Mouse (Mus musculus): ENCODE measurements around the gene Ccr1. TPM values are rescaled to one million over a fixed set of nuclear protein-coding genes. Genes with fewer than 3 reads are reported as not detected.
"Not testable (repeated sequence)": the region's sequence is repeated elsewhere in the genome, so short reads cannot be mapped to it uniquely, and the experiment has no call there.

Ccr1 gene
- polyA plus RNA-seq, 1 experiment from 2014 or later = 1.2 TPM

GRCm38 (mm10) chr9:123981909-123982308 lies 13.4 kb upstream of the Ccr1 start:
- Histone ChIP-seq H3K9me3 (no peaks in the 10 kb centered on the region), H3K27me3 (no peaks in the 10 kb centered on the region), H3K36me3 (no peaks in the 10 kb centered on the region), H3K4me3 (no peak overlapping the region), H3K4me2 (no peak overlapping the region), H3K4me1 (replicated peaks) (no peaks in the 10 kb centered on the region), H3K27ac (replicated peaks) (no peak overlapping the region), H3K9ac (no peak overlapping the region)
- WGBS = 79% methylated on average over 4 of the region's 4 CpGs
- no peak for ATAC-seq (ENCODE audit: low FRiP score, low read depth)

- no CpG with 5 or more reads among the region's 3 CpGs for WGBS
- not testable (repeated sequence) for ATAC-seq (ENCODE audit: low FRiP score, low read depth)
Measured at GRCm38 (mm10) chr9:123980858-123981475, 12.5 kb upstream of the Ccr1 start.

GRCm38 (mm10) chr9:123978308-123978707 lies 9.8 kb upstream of the Ccr1 start, which contains the start of gene Ccr1l1:
Gene Ccr1l1 (minus strand): TSS chr9:123978408.
- Histone ChIP-seq H3K27ac (replicated peaks) (no peak within 1 kb of the TSS), H3K4me2 (no peak within 1 kb of the TSS), H3K4me3 (no peak within 1 kb of the TSS), H3K9ac (no peak within 1 kb of the TSS), H3K4me1 (replicated peaks) (no peaks in the 10 kb centered on the region), H3K36me3 (no peaks in the 10 kb centered on the region), H3K27me3 (no peaks in the 10 kb centered on the region), H3K9me3 (no peaks in the 10 kb centered on the region)
- no peak for ATAC-seq (ENCODE audit: low FRiP score, low read depth)
- 67% methylated on average over 1 of the region's 1 CpGs for WGBS

More at GRCm38 (mm10) chr9:123980858-123981475, 12.5 kb upstream of the Ccr1 start:
- not testable (repeated sequence) for H3K9ac ChIP-seq; H3K9me3 ChIP-seq; H3K36me3 ChIP-seq; H3K27me3 ChIP-seq; H3K4me1 ChIP-seq (replicated peaks); H3K4me3 ChIP-seq; H3K27ac ChIP-seq (replicated peaks); H3K4me2 ChIP-seq

DNA sequence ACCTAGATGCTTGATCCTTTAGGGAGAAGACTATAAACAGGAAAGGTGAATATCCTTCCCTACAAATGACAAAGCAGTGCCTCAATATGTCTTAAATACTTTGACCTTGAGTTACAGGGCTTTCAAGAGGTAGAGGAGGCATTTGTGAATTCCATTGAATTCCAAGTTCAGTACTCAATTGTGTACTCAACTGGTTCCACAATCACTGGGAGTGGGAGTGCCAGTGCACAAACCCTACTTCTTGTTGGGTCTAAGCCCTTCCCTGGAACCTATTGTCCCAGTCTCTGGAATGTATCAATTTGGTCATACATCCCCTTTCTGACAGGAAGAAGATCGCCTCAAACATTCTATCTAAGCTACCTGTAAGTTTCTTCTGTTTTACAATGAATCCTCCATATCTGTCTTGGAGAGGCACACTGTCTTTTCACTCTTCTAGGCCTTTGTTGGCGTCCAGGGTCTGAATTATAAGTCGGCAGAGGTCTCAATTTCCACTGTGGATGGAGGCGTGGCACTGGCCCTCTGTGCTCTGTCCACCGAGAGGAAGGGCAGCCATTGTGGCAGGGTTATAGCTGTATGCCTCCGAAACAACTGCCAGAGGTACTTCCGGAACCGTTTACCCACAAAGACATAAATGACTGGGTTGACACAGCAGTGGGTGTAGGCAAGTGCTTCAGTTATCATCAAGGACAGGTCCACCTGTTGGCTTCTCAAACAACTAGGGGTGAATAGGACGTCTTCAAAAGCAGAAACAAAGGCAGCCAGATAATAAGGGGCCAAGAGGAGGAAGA lies 8.6 kb upstream of the Ccr1 start:
- H3K27me3 ChIP-seq = no peaks in the 10 kb centered on the region
- H3K4me3 ChIP-seq = no peak overlapping the region
- H3K27ac ChIP-seq (replicated peaks) = no peak overlapping the region
- 86% methylated on average over 9 of the region's 9 CpGs for WGBS
- H3K4me2 ChIP-seq = no peak overlapping the region
- H3K4me1 ChIP-seq (replicated peaks) = no peaks in the 10 kb centered on the region
- H3K9ac ChIP-seq = no peak overlapping the region
- no peak for ATAC-seq (ENCODE audit: low FRiP score, low read depth)
- H3K9me3 ChIP-seq = no peaks in the 10 kb centered on the region
- no peaks in the 10 kb centered on the region for H3K36me3 ChIP-seq

DNA sequence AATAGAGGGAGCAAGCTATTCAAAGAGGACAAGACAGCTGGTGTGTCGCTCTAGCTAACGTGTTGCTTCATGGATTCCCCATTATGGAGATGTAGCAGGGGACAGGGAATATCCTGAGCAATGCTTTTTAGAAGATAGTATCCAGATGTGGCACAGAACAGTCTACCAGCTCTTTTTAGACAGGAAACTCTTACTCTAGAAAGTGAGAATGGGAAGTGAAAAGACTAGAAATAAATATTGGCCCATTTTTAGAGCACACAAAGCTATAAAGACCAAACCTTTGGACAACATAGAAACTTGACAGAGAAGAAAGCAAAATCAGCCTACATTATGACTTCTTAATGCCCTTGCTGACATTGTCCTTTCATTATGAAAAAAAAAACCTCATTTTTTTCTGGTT lies 7.1 kb upstream of the Ccr1 start:
- ATAC-seq (ENCODE audit: low FRiP score, low read depth) = no peak
- H3K4me3 ChIP-seq = no peak overlapping the region
- no peaks in the 10 kb centered on the region for H3K4me1 ChIP-seq (replicated peaks)
- 78% methylated on average over 2 of the region's 2 CpGs for WGBS
- H3K4me2 ChIP-seq = no peak overlapping the region
- H3K36me3 ChIP-seq = no peaks in the 10 kb centered on the region
- no peak overlapping the region for H3K9ac ChIP-seq
- no peaks in the 10 kb centered on the region for H3K9me3 ChIP-seq
- no peaks in the 10 kb centered on the region for H3K27me3 ChIP-seq
- H3K27ac ChIP-seq (replicated peaks) = no peak overlapping the region

- not testable (repeated sequence) for H3K4me3 ChIP-seq; H3K9ac ChIP-seq; H3K27ac ChIP-seq (replicated peaks); H3K36me3 ChIP-seq; ATAC-seq (ENCODE audit: low FRiP score, low read depth); H3K4me1 ChIP-seq (replicated peaks); H3K9me3 ChIP-seq; H3K4me2 ChIP-seq; H3K27me3 ChIP-seq
- 89% methylated on average over 1 of the region's 4 CpGs for WGBS
Measured at GRCm38 (mm10) chr9:123966858-123967495, 1.5 kb downstream of the Ccr1 start.

- H3K4me3 ChIP-seq = no peak overlapping the region
Measured at GRCm38 (mm10) chr9:123964776-123965175, 3.7 kb downstream of the Ccr1 start.

GRCm38 (mm10) chr9:123960161-123960560 lies 8.3 kb downstream of the Ccr1 start:
- no peaks in the 10 kb centered on the region for H3K9me3 ChIP-seq
- no peaks in the 10 kb centered on the region for H3K36me3 ChIP-seq
- WGBS = 90% methylated on average over 1 of the region's 1 CpGs
- H3K4me2 ChIP-seq = no peak overlapping the region
- H3K27me3 ChIP-seq = no peaks in the 10 kb centered on the region
- no peak for ATAC-seq (ENCODE audit: low FRiP score, low read depth)
- no peak overlapping the region for H3K4me3 ChIP-seq
- H3K27ac ChIP-seq (replicated peaks) = no peak overlapping the region
- H3K4me1 ChIP-seq (replicated peaks) = no peaks in the 10 kb centered on the region
- H3K9ac ChIP-seq = no peak overlapping the region

More at GRCm38 (mm10) chr9:123964776-123965175, 3.7 kb downstream of the Ccr1 start:
- H3K27me3 ChIP-seq = no peaks in the 10 kb centered on the region
- no peak overlapping the region for H3K9ac ChIP-seq
- no peak for ATAC-seq (ENCODE audit: low FRiP score, low read depth)
- WGBS = 87% methylated on average over 3 of the region's 3 CpGs
- H3K4me2 ChIP-seq = no peak overlapping the region
- no peaks in the 10 kb centered on the region for H3K9me3 ChIP-seq
- H3K27ac ChIP-seq (replicated peaks) = no peak overlapping the region
- no peaks in the 10 kb centered on the region for H3K36me3 ChIP-seq
- H3K4me1 ChIP-seq (replicated peaks) = no peaks in the 10 kb centered on the region

DNA sequence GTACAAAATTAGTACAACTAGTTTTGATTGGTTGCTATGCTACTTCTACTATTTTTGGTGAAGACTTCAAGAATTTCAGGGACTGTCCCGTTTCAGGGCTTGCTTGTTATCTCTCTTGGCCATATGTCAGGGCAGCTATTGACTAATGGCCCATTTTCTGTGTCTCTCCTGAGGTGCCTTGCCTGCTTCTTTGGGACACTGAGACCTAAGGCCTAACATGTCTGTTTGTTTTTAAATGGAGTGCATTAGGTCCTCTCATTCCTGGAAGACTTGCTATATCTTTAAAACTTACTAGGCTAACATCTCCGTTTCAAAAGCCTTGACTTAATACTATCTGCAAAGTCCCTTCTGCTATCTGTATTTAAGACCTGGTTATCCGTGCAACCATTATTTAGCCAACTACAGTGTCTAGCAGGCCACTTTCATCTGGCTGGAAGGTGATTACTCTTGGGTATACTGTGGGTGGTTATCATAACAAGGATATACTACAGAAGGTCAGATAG lies 10.5 kb downstream of the Ccr1 start:
- Histone ChIP-seq H3K4me3 (no peak overlapping the region), H3K4me1 (replicated peaks) (no peaks in the 10 kb centered on the region), H3K9ac (no peak overlapping the region), H3K9me3 (no peaks in the 10 kb centered on the region), H3K27ac (replicated peaks) (no peak overlapping the region), H3K36me3 (no peaks in the 10 kb centered on the region), H3K4me2 (no peak overlapping the region), H3K27me3 (no peaks in the 10 kb centered on the region)
- no peak for ATAC-seq (ENCODE audit: low FRiP score, low read depth)
- WGBS = 79% methylated on average over 3 of the region's 3 CpGs

GRCm38 (mm10) chr9:123956892-123957291 lies 11.6 kb downstream of the Ccr1 start:
- 69% methylated on average over 1 of the region's 1 CpGs for WGBS
- H3K27me3 ChIP-seq = no peaks in the 10 kb centered on the region
- ATAC-seq (ENCODE audit: low FRiP score, low read depth) = no peak
- H3K4me2 ChIP-seq = no peak overlapping the region
- no peak overlapping the region for H3K4me3 ChIP-seq
- no peak overlapping the region for H3K27ac ChIP-seq (replicated peaks)
- no peak overlapping the region for H3K9ac ChIP-seq
- H3K36me3 ChIP-seq = no peaks in the 10 kb centered on the region
- H3K9me3 ChIP-seq = no peaks in the 10 kb centered on the region
- H3K4me1 ChIP-seq (replicated peaks) = no peaks in the 10 kb centered on the region

GRCm38 (mm10) chr9:123953551-123953950 lies 14.9 kb downstream of the Ccr1 start:
- H3K27ac ChIP-seq (replicated peaks) = no peak overlapping the region
- no peak overlapping the region for H3K9ac ChIP-seq
- no peak overlapping the region for H3K4me2 ChIP-seq
- no peak overlapping the region for H3K4me3 ChIP-seq
- WGBS = 82% methylated on average over 2 of the region's 2 CpGs
- H3K4me1 ChIP-seq (replicated peaks) = no peaks in the 10 kb centered on the region
- no peaks in the 10 kb centered on the region for H3K9me3 ChIP-seq
- no peak for ATAC-seq (ENCODE audit: low FRiP score, low read depth)
- no peaks in the 10 kb centered on the region for H3K36me3 ChIP-seq
- no peaks in the 10 kb centered on the region for H3K27me3 ChIP-seq

DNA sequence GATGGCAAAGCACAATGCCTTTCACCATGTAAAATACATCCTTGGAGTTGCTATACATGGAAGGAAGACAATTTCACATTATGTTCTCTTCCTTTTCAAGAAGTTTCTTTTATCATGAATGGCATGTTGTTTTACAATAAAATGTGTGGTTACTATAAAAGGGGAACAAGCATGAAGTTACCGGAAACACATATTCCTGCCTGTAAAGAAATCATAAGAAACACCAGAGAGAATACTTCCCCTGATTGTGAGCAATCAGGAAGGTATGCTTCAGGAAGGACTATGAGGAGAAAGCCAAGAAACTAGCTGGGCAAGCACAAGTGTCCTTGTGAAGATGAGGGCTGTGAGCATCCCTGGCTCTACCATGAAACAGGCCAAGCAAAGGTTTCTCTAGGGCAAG lies 17.3 kb downstream of the Ccr1 start:
- Histone ChIP-seq H3K27ac (replicated peaks) (no peak overlapping the region), H3K4me1 (replicated peaks) (no peaks in the 10 kb centered on the region), H3K4me2 (no peak overlapping the region), H3K27me3 (no peaks in the 10 kb centered on the region), H3K36me3 (no peaks in the 10 kb centered on the region), H3K9ac (no peak overlapping the region), H3K9me3 (no peaks in the 10 kb centered on the region), H3K4me3 (no peak overlapping the region)
- ATAC-seq (ENCODE audit: low FRiP score, low read depth) = no peak
- 97% methylated on average over 1 of the region's 1 CpGs for WGBS
